Mouse (Mus musculus) erythroblast, embryonic 14.5 days (primary cell): Measurements from ENCODE around the gene Trmt10a.

Experiments used
- GATA1 ChIP-seq: IDR thresholded peaks from 2 replicates; pipeline ENCODE4 v1.6.1; 2012; ENCODE audit warnings: low read length, inconsistent platforms, mixed read lengths
- TAL1 ChIP-seq: IDR thresholded peaks from 3 replicates; pipeline ENCODE4 v1.6.1; 2012; ENCODE audit warnings: low read length, inconsistent platforms, mixed read lengths

DNA sequence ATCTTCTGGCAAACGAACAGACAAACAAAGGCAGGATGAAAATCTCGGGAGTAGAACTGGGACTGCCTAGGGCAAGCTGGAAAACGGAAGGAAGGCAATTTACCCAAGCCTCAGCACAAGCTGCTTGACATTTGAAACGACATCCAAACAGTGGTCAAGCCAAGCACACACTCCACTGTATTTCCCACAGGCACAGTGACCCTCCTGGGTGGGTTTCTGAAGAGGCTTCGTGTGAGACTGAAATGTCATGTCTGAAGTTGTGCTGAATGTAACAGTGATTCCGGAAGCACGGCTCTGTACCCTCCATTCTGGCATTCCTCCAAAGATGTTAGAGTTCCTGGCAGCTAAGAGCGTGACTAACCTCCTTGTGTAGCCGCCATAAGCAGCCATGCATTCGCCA, 47.5 kb upstream of the Trmt10a start:
- no peak for TF ChIP-seq TAL1
- TF ChIP-seq GATA1: no peak
